Mouse (Mus musculus): ENCODE measurements at regions not wholly inside any gene's neighbourhood (a gene's known extent, or its start where the extent isn't known, plus 50 kb on each side); places are given as distances from the start of the nearest gene placed in this dataset.

GRCm38 (mm10) chr11:44323314-44323713 lies 76.5 kb upstream of the Il12b start:
- DNase-seq (ENCODE audit: low spot score) (no peak), ATAC-seq (no peak)
- TF ChIP-seq CTCF (IDR thresholded peaks at IDR 0.05; ENCODE audit: low read depth), result no peak
- Histone ChIP-seq H3K9ac (replicated peaks; ENCODE audit: low read length) (no peak overlapping the region), H3K9me3 (ENCODE audit: low read length) (no peaks in the 10 kb centered on the region), H3K4me3 (ENCODE audit: low read length) (no peak overlapping the region), H3K36me3 (ENCODE audit: insufficient read depth, low read length) (no peaks in the 10 kb centered on the region), H3K4me1 (ENCODE audit: insufficient read depth, low read length) (no peaks in the 10 kb centered on the region), H3K27me3 (ENCODE audit: insufficient read depth, low read length) (no peaks in the 10 kb centered on the region), H3K4me2 (ENCODE audit: low read depth, low read length) (no peak overlapping the region), H3K27ac (no peak overlapping the region)
- 73% methylated on average over 2 of the region's 2 CpGs for WGBS

- Histone ChIP-seq H3K4me2 (ENCODE audit: low read depth, low read length) (no peak overlapping the region), H3K4me1 (ENCODE audit: insufficient read depth, low read length) (no peaks in the 10 kb centered on the region), H3K9ac (replicated peaks; ENCODE audit: low read length) (no peak overlapping the region), H3K36me3 (ENCODE audit: insufficient read depth, low read length) (no peaks in the 10 kb centered on the region), H3K4me3 (ENCODE audit: low read length) (no peak overlapping the region), H3K27me3 (ENCODE audit: insufficient read depth, low read length) (no peaks in the 10 kb centered on the region), H3K27ac (no peak overlapping the region), H3K9me3 (ENCODE audit: low read length) (no peaks in the 10 kb centered on the region)
- 91% methylated on average over 4 of the region's 4 CpGs for WGBS
- ATAC-seq (no peak), DNase-seq (ENCODE audit: low spot score) (no peak)
- no peak for TF ChIP-seq CTCF (IDR thresholded peaks at IDR 0.05; ENCODE audit: low read depth)
Observed at GRCm38 (mm10) chr11:44325066-44325465, 74.8 kb upstream of the Il12b start.

GRCm38 (mm10) chr11:44325525-44325924 lies 74.3 kb upstream of the Il12b start:
- Histone ChIP-seq H3K27me3 (ENCODE audit: insufficient read depth, low read length) (no peaks in the 10 kb centered on the region), H3K4me1 (ENCODE audit: insufficient read depth, low read length) (no peaks in the 10 kb centered on the region), H3K9me3 (ENCODE audit: low read length) (no peaks in the 10 kb centered on the region), H3K27ac (no peak overlapping the region), H3K36me3 (ENCODE audit: insufficient read depth, low read length) (no peaks in the 10 kb centered on the region), H3K4me3 (ENCODE audit: low read length) (no peak overlapping the region), H3K4me2 (ENCODE audit: low read depth, low read length) (no peak overlapping the region), H3K9ac (replicated peaks; ENCODE audit: low read length) (no peak overlapping the region)
- WGBS, result 89% methylated on average over 11 of the region's 11 CpGs
- no peak for ATAC-seq
- no peak for DNase-seq (ENCODE audit: low spot score)
- TF ChIP-seq CTCF (IDR thresholded peaks at IDR 0.05; ENCODE audit: low read depth), result no peak

- no peak for ATAC-seq
- WGBS, result 85% methylated on average over 4 of the region's 4 CpGs
- DNase-seq (ENCODE audit: low spot score), result no peak
Observed at GRCm38 (mm10) chr11:44329503-44329902, 70.4 kb upstream of the Il12b start.

DNA sequence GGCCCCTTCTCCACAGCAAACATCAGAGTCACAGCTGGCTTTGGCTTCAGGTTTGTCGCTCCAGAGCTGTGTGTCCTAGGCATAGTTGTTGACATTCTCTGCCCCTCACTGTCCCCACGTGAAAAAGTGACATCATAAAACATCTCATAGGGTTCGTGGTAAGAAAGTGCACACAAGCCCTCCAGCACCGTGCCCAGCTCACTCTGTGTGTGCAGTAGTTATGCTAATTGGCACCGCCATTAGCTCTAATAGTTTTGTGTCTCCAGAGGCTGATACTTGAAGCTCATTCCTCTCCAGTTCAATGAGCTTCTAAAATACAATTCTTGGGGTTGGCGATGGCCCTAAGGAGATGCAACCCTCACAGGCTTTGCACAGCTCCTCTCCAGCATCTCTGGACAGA lies 69.4 kb upstream of the Il12b start:
- H3K27ac ChIP-seq, result no peak overlapping the region

More at GRCm38 (mm10) chr11:44329503-44329902, 70.4 kb upstream of the Il12b start:
- Histone ChIP-seq H3K27ac (no peak overlapping the region), H3K4me1 (ENCODE audit: insufficient read depth, low read length) (no peaks in the 10 kb centered on the region), H3K9me3 (ENCODE audit: low read length) (no peaks in the 10 kb centered on the region), H3K27me3 (ENCODE audit: insufficient read depth, low read length) (no peaks in the 10 kb centered on the region), H3K36me3 (ENCODE audit: insufficient read depth, low read length) (no peaks in the 10 kb centered on the region), H3K4me3 (ENCODE audit: low read length) (no peak overlapping the region), H3K4me2 (ENCODE audit: low read depth, low read length) (no peak overlapping the region), H3K9ac (replicated peaks; ENCODE audit: low read length) (no peak overlapping the region)
- no peak for TF ChIP-seq CTCF (IDR thresholded peaks at IDR 0.05; ENCODE audit: low read depth)

GRCm38 (mm10) chr11:44330851-44331773 lies 68.8 kb upstream of the Il12b start:
- Histone ChIP-seq H3K4me1 (ENCODE audit: insufficient read depth, low read length) (no peaks in the 10 kb centered on the region), H3K27ac (no peak overlapping the region), H3K27me3 (ENCODE audit: insufficient read depth, low read length) (no peaks in the 10 kb centered on the region), H3K9ac (replicated peaks; ENCODE audit: low read length) (no peak overlapping the region), H3K9me3 (ENCODE audit: low read length) (no peaks in the 10 kb centered on the region), H3K4me3 (ENCODE audit: low read length) (no peak overlapping the region), H3K4me2 (ENCODE audit: low read depth, low read length) (peak overlapping the region; percentile 17; the same call in 1 of the 2 replicates), H3K36me3 (ENCODE audit: insufficient read depth, low read length) (no peaks in the 10 kb centered on the region)
- peak; percentile 91 for ATAC-seq
- 33% methylated on average over 15 of the region's 15 CpGs for WGBS
- DNase-seq (ENCODE audit: low spot score), result peak; percentile 91
- TF ChIP-seq CTCF (IDR thresholded peaks at IDR 0.05; ENCODE audit: low read depth), result peak; percentile 79

More for the DNA sequence above, 69.4 kb upstream of the Il12b start:
- no peak overlapping the region for H3K9ac ChIP-seq (replicated peaks; ENCODE audit: low read length)
- H3K27me3 ChIP-seq (ENCODE audit: insufficient read depth, low read length), result no peaks in the 10 kb centered on the region
- H3K36me3 ChIP-seq (ENCODE audit: insufficient read depth, low read length), result no peaks in the 10 kb centered on the region
- H3K4me1 ChIP-seq (ENCODE audit: insufficient read depth, low read length), result no peaks in the 10 kb centered on the region
- no peak overlapping the region for H3K4me3 ChIP-seq (ENCODE audit: low read length)
- ATAC-seq, result 0 out of 2 replicates have a peak, but pooled peaks have one; percentile 41
- 65% methylated on average over 6 of the region's 6 CpGs for WGBS
- no peak overlapping the region for H3K4me2 ChIP-seq (ENCODE audit: low read depth, low read length)
- no peak for TF ChIP-seq CTCF (IDR thresholded peaks at IDR 0.05; ENCODE audit: low read depth)
- no peaks in the 10 kb centered on the region for H3K9me3 ChIP-seq (ENCODE audit: low read length)
- peak; percentile 24 for DNase-seq (ENCODE audit: low spot score)

DNA sequence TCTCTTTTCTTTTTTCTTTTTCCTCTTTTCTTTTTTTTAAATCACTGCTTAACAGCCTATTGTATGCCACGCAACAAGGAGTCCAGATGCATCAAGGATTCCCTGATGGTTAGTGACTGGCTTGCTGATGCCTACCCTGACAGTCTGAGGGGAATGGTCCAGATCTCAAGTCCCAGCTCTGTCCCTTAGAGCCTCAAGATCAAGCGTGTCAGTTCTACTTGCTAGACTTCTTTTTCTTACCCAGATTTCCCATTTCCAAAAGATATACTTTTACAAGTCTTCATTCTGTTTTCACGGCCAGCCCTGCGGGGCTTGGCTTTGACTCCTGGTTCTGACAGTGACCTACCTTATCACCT lies 68.1 kb upstream of the Il12b start:
- TF ChIP-seq CTCF (IDR thresholded peaks at IDR 0.05; ENCODE audit: low read depth), result no peak
- Histone ChIP-seq H3K4me1 (ENCODE audit: insufficient read depth, low read length) (no peaks in the 10 kb centered on the region), H3K27ac (no peak overlapping the region), H3K36me3 (ENCODE audit: insufficient read depth, low read length) (no peaks in the 10 kb centered on the region), H3K27me3 (ENCODE audit: insufficient read depth, low read length) (no peaks in the 10 kb centered on the region), H3K9me3 (ENCODE audit: low read length) (no peaks in the 10 kb centered on the region), H3K9ac (replicated peaks; ENCODE audit: low read length) (no peak overlapping the region), H3K4me3 (ENCODE audit: low read length) (no peak overlapping the region), H3K4me2 (ENCODE audit: low read depth, low read length) (no peak overlapping the region)
- ATAC-seq, result peak; percentile 48
- WGBS, result 64% methylated on average over 4 of the region's 4 CpGs
- no peak for DNase-seq (ENCODE audit: low spot score)

Measured in hindbrain, postnatal 0 days (tissue).